Mouse (Mus musculus) limb, embryonic 13.5 days (tissue): ENCODE results near the gene G430095P16Rik. TPM values are rescaled to one million over a fixed set of nuclear protein-coding genes. Genes with fewer than 3 reads are reported as not detected.

Experiments
- polyA plus RNA-seq: library from polyadenylated mRNA; unstranded; fragments of >200 nt; fragmentation: Nextera tagmentation; extraction: Ambion mirVana; gene quantifications from 2 replicates; pipeline ENCODE4 v1.2.1, GENCODE M21; 2015

G430095P16Rik gene
- polyA plus RNA-seq, 1 experiment from 2014 or later, result 7.1 TPM

Other genes with a start within 250 kb of the G430095P16Rik start
- 71.9 and 73.0 TPM in 2 replicates for gene Ier2, start 60.2 kb upstream of the G430095P16Rik start, polyA plus RNA-seq
- 70.8 and 72.7 TPM in 2 replicates for gene Trmt1, start 36.7 kb upstream of the G430095P16Rik start, polyA plus RNA-seq
- gene Nacc1, start 35.1 kb upstream of the G430095P16Rik start, polyA plus RNA-seq, result 15.0 and 15.2 TPM in 2 replicates
- 4.1 and 4.9 TPM in 2 replicates for gene Lyl1, start 21.6 kb upstream of the G430095P16Rik start, polyA plus RNA-seq
- 46.9 and 48.0 TPM in 2 replicates for gene Nfix, start 77.3 kb downstream of the G430095P16Rik start, polyA plus RNA-seq
- gene Dand5, start 99.8 kb downstream of the G430095P16Rik start, polyA plus RNA-seq, result 6.3 TPM in 2 replicates
- gene Gadd45gip1, start 108.5 kb downstream of the G430095P16Rik start, polyA plus RNA-seq, result 48.1 and 48.4 TPM in 2 replicates
- 106 TPM in 2 replicates for gene Rad23a, start 117.7 kb downstream of the G430095P16Rik start, polyA plus RNA-seq
- 943 and 1,018 TPM in 2 replicates for gene Calr, start 123.9 kb downstream of the G430095P16Rik start, polyA plus RNA-seq
- gene Farsa, start 134.0 kb downstream of the G430095P16Rik start, polyA plus RNA-seq, result 108 and 109 TPM in 2 replicates
- 82.7 and 92.5 TPM in 2 replicates for gene Syce2, start 149.1 kb downstream of the G430095P16Rik start, polyA plus RNA-seq
- 41.7 and 42.1 TPM in 2 replicates for gene Gcdh, start 170.9 kb downstream of the G430095P16Rik start, polyA plus RNA-seq
- gene Klf1, start 178.9 kb downstream of the G430095P16Rik start, polyA plus RNA-seq, result 2.4 and 4.4 TPM in 2 replicates
- gene Dnase2a, start 185.6 kb downstream of the G430095P16Rik start, polyA plus RNA-seq, result 16.4 and 18.5 TPM in 2 replicates
- 0.32 and 0.55 TPM in 2 replicates for gene Mast1, start 214.4 kb downstream of the G430095P16Rik start, polyA plus RNA-seq
- gene Rtbdn, start 224.0 kb downstream of the G430095P16Rik start, polyA plus RNA-seq, result 0.20 and 0.47 TPM in 2 replicates
- not detected in 2 replicates for gene Gm49661, start 246.4 kb downstream of the G430095P16Rik start, polyA plus RNA-seq
- gene Prdx2, start 246.6 kb downstream of the G430095P16Rik start, polyA plus RNA-seq, result 961 and 978 TPM in 2 replicates
- gene Rnaseh2a, start 246.8 kb downstream of the G430095P16Rik start, polyA plus RNA-seq, result 90.9 and 93.2 TPM in 2 replicates